ENCODE assay signal across 8 mouse cellular contexts in genomic region chr4:136310229-136311041, GRCm38 (mm10). TPM values are rescaled to one million over a fixed set of nuclear protein-coding genes. Genes with fewer than 3 reads are reported as not detected.
DNase-seq lines count a peak whose midpoint lies in the region; ATAC-seq lines count a peak whose summit lies in the region.

Hnrnpr (plus strand) TSS chr4:136310942.

- intact Hi-C loops in heart, postnatal 14 days (cut with DNase I): no loop called here

- peak; percentile 99 for DNase-seq in ES-CJ7 (ENCODE audit: low read depth, low spot score)
- DNase-seq in cerebellum, adult 11 months: peak; percentile 99
- peak; percentile 100 for DNase-seq in forebrain, embryonic 14.5 days (ENCODE audit: low spot score)
- peak; percentile 100 for DNase-seq in heart, postnatal 14 days
- peak; percentile 99 for DNase-seq in layer of hippocampus, adult 11-12 months (ENCODE audit: low spot score)
- peak; percentile 99 for DNase-seq in lung, adult 18-20 months
- peak; percentile 100 for DNase-seq in testis, postnatal 14 days (ENCODE audit: low spot score)

- peak; percentile 99 for ATAC-seq in forebrain, embryonic 14.5 days
- peak; percentile 99 for ATAC-seq in neural tube, embryonic 15.5 days (ENCODE audit: low FRiP score)

- no peaks in the 10 kb centered on the region for H3K27me3 ChIP-seq in forebrain, embryonic 14.5 days (replicated peaks; ENCODE audit: control insufficient read depth, insufficient read depth, low read length)
- no peaks in the 10 kb centered on the region for H3K27me3 ChIP-seq in neural tube, embryonic 15.5 days (replicated peaks)

- H3K27ac ChIP-seq in forebrain, embryonic 14.5 days (ENCODE audit: low read depth, low read length): peak within 1 kb of the TSS; percentile 97
- peak within 1 kb of the TSS; percentile 97 for H3K27ac ChIP-seq in neural tube, embryonic 15.5 days (replicated peaks)

- H3K4me1 ChIP-seq in forebrain, embryonic 14.5 days (ENCODE audit: control insufficient read depth, insufficient read depth, low read length): peaks cover 29% of the 10 kb centered on the region
- H3K4me1 ChIP-seq in neural tube, embryonic 15.5 days: peaks cover 39% of the 10 kb centered on the region

- WGBS in forebrain, embryonic 14.5 days: under 1% methylated on average over 53 of the region's 65 CpGs
- under 1% methylated on average over 65 of the region's 65 CpGs for WGBS in neural tube, embryonic 15.5 days

- H3K4me2 ChIP-seq in forebrain, embryonic 14.5 days (ENCODE audit: low read length): peak within 1 kb of the TSS; percentile 69
- peak within 1 kb of the TSS; percentile 75 for H3K4me2 ChIP-seq in neural tube, embryonic 15.5 days

- no peaks in the 10 kb centered on the region for H3K9me3 ChIP-seq in forebrain, embryonic 14.5 days (replicated peaks; ENCODE audit: control insufficient read depth, low read length)
- no peaks in the 10 kb centered on the region for H3K9me3 ChIP-seq in neural tube, embryonic 15.5 days (replicated peaks)

- peak within 1 kb of the TSS; percentile 100 for H3K9ac ChIP-seq in forebrain, embryonic 14.5 days (ENCODE audit: low read length)
- peak within 1 kb of the TSS; percentile 96 for H3K9ac ChIP-seq in neural tube, embryonic 15.5 days (replicated peaks)

- H3K4me3 ChIP-seq in forebrain, embryonic 14.5 days (ENCODE audit: low read depth, low read length): peak within 1 kb of the TSS; percentile 100
- H3K4me3 ChIP-seq in neural tube, embryonic 15.5 days (replicated peaks): peak within 1 kb of the TSS; percentile 91

- no peaks in the 10 kb centered on the region for H3K36me3 ChIP-seq in forebrain, embryonic 14.5 days (ENCODE audit: control insufficient read depth, insufficient read depth, low read length)
- no peaks in the 10 kb centered on the region for H3K36me3 ChIP-seq in neural tube, embryonic 15.5 days

RNA-seq across cellular contexts. Expression of gene Hnrnpr, which starts in this region (rescaled TPM):
- 195 and 201 TPM in 2 replicates for polyA plus RNA-seq in forebrain, embryonic 14.5 days (2014; fragmentation: Nextera tagmentation; extraction: Ambion mirVana)
- total RNA-seq in heart, postnatal 14 days (2021): 10 to 100 TPM; 47.8 to 51.5 TPM
- 182 and 188 TPM in 2 replicates for polyA plus RNA-seq in neural tube, embryonic 15.5 days (2015; fragmentation: Nextera tagmentation; extraction: Ambion mirVana)

Comparison
In these comparisons a context has a peak if more than half of its experiments do, and no peak if none do; other contexts are left out.
1. Peak in every context shown above with its lines: DNase-seq, ATAC-seq, H3K4me3 ChIP-seq and H3K27ac ChIP-seq.